Mouse (Mus musculus): ENCODE data around the gene Flvcr1. TPM values are rescaled to one million over a fixed set of nuclear protein-coding genes. Genes with fewer than 3 reads are reported as not detected.

Gene Flvcr1
- polyA plus RNA-seq, 1 experiment from 2014 or later, result 6.4 TPM

DNA sequence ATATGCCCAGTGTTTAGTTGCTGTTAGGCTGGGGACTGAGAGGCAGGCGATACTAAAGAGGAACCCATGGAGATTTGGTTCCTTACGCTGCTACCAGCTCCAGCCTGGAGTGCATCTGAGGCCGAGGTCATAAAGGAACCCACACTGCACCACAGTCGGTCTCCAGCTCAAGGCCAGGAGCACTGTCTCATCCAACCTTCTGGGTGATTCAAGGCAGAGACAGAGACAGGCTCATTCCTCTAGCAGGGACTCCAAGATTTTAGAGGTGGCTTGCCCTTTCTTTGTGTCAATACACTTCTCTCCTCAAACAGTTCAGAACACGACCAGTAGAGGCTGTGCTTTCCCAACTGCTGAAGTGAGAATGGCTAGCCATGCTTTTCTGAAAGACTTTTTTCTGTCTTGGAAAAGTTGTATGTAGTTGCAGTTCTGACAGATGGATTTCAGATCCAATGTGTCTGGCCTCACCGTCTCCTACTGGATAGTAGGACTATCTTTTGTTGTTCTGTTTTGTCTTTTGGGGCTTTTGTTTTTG is 29.5 kb downstream of the Flvcr1 start:
- Histone ChIP-seq H3K36me3 (no peaks in the 10 kb centered on the region), H3K27me3 (ENCODE audit: insufficient read depth, poor library complexity, severe bottlenecking) (no peaks in the 10 kb centered on the region; the same call in 1 of the 2 replicates), H3K4me3 (no peak overlapping the region), H3K27ac (no peak overlapping the region), H3K9me3 (peaks cover 6% of the 10 kb centered on the region; the same call in 1 of the 2 replicates), H3K4me1 (replicated peaks) (no peaks in the 10 kb centered on the region)
- 76% methylated on average over 6 of the region's 6 CpGs for WGBS
- DNase-seq (ENCODE audit: low spot score), result no peak

DNA sequence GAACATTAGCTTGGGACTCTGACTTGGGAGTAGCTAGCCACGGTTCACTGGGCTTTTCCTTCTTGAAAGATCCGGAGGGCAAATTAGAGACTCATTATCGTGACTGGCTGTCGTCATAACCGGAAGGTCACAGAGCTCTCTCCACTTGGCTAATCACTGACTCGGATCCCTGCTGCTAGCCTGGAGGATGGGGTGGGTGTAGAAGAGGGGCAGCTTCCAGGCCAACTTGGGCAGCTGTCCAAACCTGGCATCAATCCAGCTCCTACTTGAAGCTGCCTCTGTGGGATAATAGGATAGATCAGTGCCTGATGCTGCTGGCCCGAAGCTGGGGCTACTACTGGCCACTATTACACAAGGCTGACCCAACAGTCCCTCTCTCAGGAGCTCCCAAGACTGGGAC is 30.4 kb downstream of the Flvcr1 start:
- peaks cover 6% of the 10 kb centered on the region; the same call in 1 of the 2 replicates for H3K9me3 ChIP-seq
- 79% methylated on average over 7 of the region's 7 CpGs for WGBS
- no peak for DNase-seq (ENCODE audit: low spot score)
- H3K4me3 ChIP-seq, result no peak overlapping the region
- no peaks in the 10 kb centered on the region for H3K36me3 ChIP-seq
- H3K4me1 ChIP-seq (replicated peaks), result no peaks in the 10 kb centered on the region
- H3K27ac ChIP-seq, result no peak overlapping the region
- H3K27me3 ChIP-seq (ENCODE audit: insufficient read depth, poor library complexity, severe bottlenecking), result no peaks in the 10 kb centered on the region; the same call in 1 of the 2 replicates

DNA sequence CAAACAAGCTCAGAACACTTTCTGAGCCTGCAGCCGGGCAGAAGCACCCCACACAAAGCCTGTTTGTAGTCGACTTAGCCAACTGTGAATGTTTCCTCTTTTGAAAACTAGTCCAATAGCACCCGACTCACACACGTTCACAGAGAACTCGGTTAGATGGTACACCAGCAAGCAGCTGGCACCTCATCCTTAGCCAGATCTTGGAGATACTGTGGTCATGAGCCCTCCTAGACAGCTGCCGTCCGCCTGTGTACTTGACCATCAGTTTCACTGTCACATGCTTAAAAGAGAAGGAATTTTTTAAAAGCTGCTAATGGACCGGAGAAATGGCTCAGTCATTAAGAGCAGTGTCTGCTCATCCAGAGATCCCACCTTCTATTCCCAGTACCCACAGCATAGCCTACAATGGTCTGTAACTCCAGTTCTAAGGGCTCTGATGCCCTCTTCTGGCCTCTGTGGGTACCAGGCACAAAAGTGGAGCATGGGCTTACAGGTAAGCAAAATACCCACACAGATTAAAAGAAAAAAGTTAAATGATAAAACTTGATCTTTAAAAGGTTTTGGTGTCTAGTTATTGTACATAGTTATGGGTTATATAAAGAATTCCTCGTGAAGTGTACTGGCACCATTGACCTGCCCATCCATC is 36.4 kb downstream of the Flvcr1 start:
- H3K36me3 ChIP-seq, result no peaks in the 10 kb centered on the region
- H3K9me3 ChIP-seq, result no peaks in the 10 kb centered on the region
- H3K27me3 ChIP-seq (ENCODE audit: insufficient read depth, poor library complexity, severe bottlenecking), result no peaks in the 10 kb centered on the region; the same call in 1 of the 2 replicates
- H3K4me1 ChIP-seq (replicated peaks), result no peaks in the 10 kb centered on the region
- H3K27ac ChIP-seq, result no peak overlapping the region
- no peak for DNase-seq (ENCODE audit: low spot score)
- H3K4me3 ChIP-seq, result no peak overlapping the region
- WGBS, result 84% methylated on average over 9 of the region's 9 CpGs

DNA sequence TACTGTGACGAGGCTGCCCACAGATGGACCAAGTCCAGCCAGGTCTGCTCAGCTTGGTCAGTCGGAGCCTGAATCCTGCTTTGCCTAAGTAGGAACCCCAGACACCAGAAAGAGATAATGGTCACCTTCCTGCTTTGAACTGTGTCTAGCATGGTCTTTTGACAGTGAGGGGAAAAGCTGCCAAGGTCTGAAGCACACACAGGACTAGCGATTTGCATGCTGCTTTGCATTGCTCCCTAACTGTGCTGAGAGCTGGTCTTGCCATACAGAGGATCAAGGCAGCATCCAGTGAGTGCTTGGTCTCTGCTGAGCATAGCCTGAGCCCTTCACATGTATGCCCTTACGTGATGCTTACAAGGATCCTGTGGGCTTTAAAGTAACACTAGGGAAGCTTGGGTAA is 44.5 kb downstream of the Flvcr1 start:
- peaks cover 3% of the 10 kb centered on the region; the same call in 1 of the 2 replicates for H3K27me3 ChIP-seq (ENCODE audit: insufficient read depth, poor library complexity, severe bottlenecking)
- H3K4me3 ChIP-seq, result no peak overlapping the region
- H3K36me3 ChIP-seq, result no peaks in the 10 kb centered on the region
- no peaks in the 10 kb centered on the region for H3K9me3 ChIP-seq
- H3K27ac ChIP-seq, result no peak overlapping the region
- WGBS, result 82% methylated on average over 4 of the region's 4 CpGs
- no peak for DNase-seq (ENCODE audit: low spot score)
- peaks cover 43% of the 10 kb centered on the region for H3K4me1 ChIP-seq (replicated peaks)

DNA sequence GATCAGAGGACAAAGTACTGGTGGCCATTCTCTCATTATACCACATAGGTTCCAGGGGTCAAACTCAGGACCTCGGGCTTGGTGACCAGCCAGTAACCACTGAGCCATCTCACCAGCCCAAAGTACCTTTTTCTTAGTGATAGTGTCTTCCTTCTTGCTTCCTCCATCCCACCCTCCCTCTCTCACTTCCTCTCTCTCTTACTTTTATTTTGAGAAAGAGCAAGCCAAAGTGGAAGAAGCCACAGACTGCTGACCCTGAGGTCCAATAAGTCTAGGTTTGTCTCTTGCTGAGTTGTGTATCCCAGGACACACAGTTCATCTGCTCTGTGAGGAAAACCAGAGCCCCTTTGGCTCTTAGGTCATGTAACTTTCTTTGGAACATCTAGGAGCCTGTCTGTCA is 45.5 kb downstream of the Flvcr1 start:
- DNase-seq (ENCODE audit: low spot score), result no peak
- H3K36me3 ChIP-seq, result peaks cover 2% of the 10 kb centered on the region
- H3K27me3 ChIP-seq (ENCODE audit: insufficient read depth, poor library complexity, severe bottlenecking), result peaks cover 3% of the 10 kb centered on the region; the same call in 1 of the 2 replicates
- no peak overlapping the region for H3K4me3 ChIP-seq
- WGBS, result 92% methylated on average over 1 of the region's 1 CpGs
- H3K9me3 ChIP-seq, result no peaks in the 10 kb centered on the region
- no peak overlapping the region for H3K27ac ChIP-seq
- peaks cover 47% of the 10 kb centered on the region for H3K4me1 ChIP-seq (replicated peaks)

DNA sequence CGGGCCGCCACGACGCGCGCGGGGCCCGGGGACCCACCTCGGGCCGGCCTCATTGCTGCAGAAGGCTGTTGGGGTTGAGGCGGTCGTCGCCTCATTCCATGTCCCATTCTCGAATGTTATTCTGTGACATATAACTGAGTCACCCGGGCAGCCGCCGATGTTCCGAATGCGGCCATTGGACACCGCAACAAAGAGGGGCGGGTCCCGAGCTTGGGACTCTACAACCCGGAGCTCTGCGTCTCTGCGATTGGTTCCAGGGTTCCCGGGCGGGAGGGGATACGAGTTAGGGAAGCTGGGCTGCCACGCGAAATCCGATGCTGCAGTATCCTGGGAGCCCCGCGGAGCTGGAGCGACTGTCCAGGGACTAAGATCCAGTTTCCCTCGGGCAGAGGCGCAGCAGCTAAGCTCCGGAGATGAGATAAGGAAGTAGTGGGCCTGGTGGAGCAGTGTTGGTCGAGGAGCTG is 46.8 kb downstream of the Flvcr1 start, which contains the start of gene Vash2:
Vash2 (minus strand) TSS at position 197 of the 464 bp plus-strand sequence.
- H3K27ac ChIP-seq, result peak within 1 kb of the TSS; percentile 94
- peaks cover 15% of the 10 kb centered on the region for H3K36me3 ChIP-seq
- under 1% methylated on average over 38 of the region's 38 CpGs for WGBS
- peaks cover 3% of the 10 kb centered on the region; the same call in 1 of the 2 replicates for H3K27me3 ChIP-seq (ENCODE audit: insufficient read depth, poor library complexity, severe bottlenecking)
- H3K9me3 ChIP-seq, result no peaks in the 10 kb centered on the region
- peak within 1 kb of the TSS; percentile 74 for H3K4me3 ChIP-seq
- DNase-seq (ENCODE audit: low spot score), result peak; percentile 94
- H3K4me1 ChIP-seq (replicated peaks), result peaks cover 51% of the 10 kb centered on the region

DNA sequence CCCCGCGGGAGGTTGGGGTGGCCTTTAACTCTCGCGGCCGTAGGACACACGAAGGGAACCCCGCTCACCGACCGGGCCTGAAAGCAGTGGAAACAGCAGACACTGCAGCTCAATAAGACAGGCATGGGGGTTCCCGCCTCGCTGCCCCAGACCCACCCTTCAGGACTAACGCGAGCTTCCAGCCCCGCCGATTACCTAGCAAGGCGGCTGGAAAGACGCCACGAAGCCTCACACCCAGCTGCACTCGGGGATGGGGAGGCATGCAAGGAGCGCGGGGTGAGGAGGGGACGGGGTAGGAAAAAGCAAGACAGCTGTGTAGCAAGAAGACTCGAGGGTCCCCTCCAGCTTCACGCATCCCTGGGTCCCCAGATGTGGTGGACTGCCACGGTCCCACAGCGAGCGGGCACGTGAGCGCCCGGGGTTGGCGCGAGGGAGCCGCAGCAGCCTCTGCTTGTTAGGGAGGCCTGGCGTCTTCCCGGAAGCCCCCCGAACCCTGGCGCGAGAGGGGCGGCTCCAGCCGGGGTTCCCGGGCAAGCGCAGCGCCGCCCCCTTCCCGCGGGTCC is 47.4 kb downstream of the Flvcr1 start:
- H3K4me1 ChIP-seq (replicated peaks), result peaks cover 51% of the 10 kb centered on the region
- peak; percentile 79 for DNase-seq (ENCODE audit: low spot score)

DNA sequence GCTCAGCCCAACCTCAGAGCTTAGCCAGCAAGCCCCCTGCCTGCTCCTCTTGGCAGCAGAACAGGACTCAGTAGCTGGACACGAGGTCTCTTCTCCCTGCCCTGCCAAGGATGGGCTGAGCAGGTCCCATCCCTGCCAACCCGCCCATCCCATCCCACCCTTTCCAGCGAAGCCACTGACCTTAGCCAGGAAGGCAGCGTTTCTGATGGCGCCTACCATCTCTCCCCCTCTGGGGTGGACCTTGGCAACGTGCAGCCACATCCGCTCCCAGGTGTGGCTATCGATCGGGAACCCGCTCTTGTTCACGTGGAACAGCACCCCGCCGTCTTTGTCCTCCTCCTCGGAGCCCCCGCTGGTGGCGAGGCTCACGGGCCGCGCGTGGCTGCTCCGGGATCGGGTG is 48.0 kb downstream of the Flvcr1 start:
- H3K9me3 ChIP-seq, result no peaks in the 10 kb centered on the region
- DNase-seq (ENCODE audit: low spot score), result peak; percentile 49
- under 1% methylated on average over 22 of the region's 22 CpGs for WGBS

More for the DNA sequence above, 47.4 kb downstream of the Flvcr1 start:
- Histone ChIP-seq H3K27ac (peak overlapping the region; percentile 94), H3K36me3 (peaks cover 21% of the 10 kb centered on the region), H3K9me3 (no peaks in the 10 kb centered on the region), H3K27me3 (ENCODE audit: insufficient read depth, poor library complexity, severe bottlenecking) (peaks cover 3% of the 10 kb centered on the region; the same call in 1 of the 2 replicates), H3K4me3 (peak overlapping the region; percentile 74)
- under 1% methylated on average over 46 of the region's 46 CpGs for WGBS

DNA sequence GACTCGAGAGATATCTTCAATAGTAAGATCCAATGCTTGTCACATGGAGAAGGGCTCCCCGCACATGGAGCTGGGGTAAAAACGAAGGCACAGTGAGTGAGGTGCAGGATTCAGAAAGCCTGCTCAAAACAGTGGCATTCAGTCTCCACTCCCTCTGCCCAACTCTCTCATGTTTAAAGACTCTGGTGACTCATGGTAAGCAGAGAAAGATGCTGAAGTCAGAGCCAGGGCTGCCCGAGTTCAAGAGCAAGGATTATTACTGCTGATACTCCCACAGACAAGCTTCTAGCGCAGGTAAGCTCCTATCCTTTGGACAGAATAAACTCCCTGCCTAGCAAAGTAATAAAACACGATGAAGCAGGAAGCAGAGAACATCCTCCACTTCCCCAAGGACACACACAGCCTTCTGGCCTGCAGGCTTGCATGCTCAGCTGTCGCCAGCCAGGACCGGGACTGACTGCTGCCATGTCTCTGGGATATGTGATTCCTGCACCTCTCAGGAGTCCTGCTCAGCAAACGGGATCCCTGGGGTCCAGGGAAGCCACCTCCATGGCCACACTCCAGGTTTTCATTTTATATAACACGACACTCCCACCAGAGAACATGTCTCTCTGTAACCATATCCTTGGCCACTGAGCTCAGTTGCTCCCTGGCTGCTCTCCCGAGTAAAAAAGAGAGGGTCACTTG is 48.9 kb downstream of the Flvcr1 start:
- Histone ChIP-seq H3K4me3 (peak overlapping the region; percentile 74), H3K4me1 (replicated peaks) (peaks cover 51% of the 10 kb centered on the region), H3K27ac (peak overlapping the region; percentile 50; the same call in 1 of the 2 replicates), H3K9me3 (no peaks in the 10 kb centered on the region), H3K36me3 (peaks cover 36% of the 10 kb centered on the region), H3K27me3 (ENCODE audit: insufficient read depth, poor library complexity, severe bottlenecking) (peaks cover 3% of the 10 kb centered on the region; the same call in 1 of the 2 replicates)
- 62% methylated on average over 11 of the region's 11 CpGs for WGBS
- DNase-seq (ENCODE audit: low spot score), result no peak

More for the DNA sequence above, 48.0 kb downstream of the Flvcr1 start:
- H3K27me3 ChIP-seq (ENCODE audit: insufficient read depth, poor library complexity, severe bottlenecking), result peaks cover 3% of the 10 kb centered on the region; the same call in 1 of the 2 replicates
- peaks cover 27% of the 10 kb centered on the region for H3K36me3 ChIP-seq
- peak overlapping the region; percentile 94 for H3K27ac ChIP-seq
- peaks cover 51% of the 10 kb centered on the region for H3K4me1 ChIP-seq (replicated peaks)
- peak overlapping the region; percentile 74 for H3K4me3 ChIP-seq

DNA sequence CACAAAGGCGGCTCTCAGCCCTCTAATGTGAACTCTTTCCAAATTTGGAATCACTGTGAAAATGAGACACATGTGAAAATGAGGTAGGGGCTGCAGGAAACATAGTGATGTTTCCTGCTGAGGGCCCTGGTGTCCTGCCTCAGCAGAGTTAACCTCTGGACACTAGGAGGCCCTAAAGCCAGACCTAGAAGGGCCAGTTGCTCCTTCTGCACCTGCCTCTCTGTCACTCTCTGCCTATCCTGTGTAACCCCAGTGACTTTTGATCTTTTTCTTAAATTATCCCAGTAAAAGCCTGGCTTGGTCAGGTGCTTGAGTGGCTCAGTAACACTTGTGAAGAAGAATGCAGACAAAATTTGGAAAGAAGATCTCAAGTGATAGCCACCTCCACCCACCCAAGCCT is 51.1 kb downstream of the Flvcr1 start:
- H3K36me3 ChIP-seq, result peaks cover 57% of the 10 kb centered on the region
- peaks cover 42% of the 10 kb centered on the region for H3K4me1 ChIP-seq (replicated peaks)
- H3K27me3 ChIP-seq (ENCODE audit: insufficient read depth, poor library complexity, severe bottlenecking), result no peaks in the 10 kb centered on the region
- no peak overlapping the region for H3K4me3 ChIP-seq
- H3K27ac ChIP-seq, result no peak overlapping the region
- WGBS, result 82% methylated on average over 1 of the region's 1 CpGs
- no peaks in the 10 kb centered on the region for H3K9me3 ChIP-seq
- no peak for DNase-seq (ENCODE audit: low spot score)

DNA sequence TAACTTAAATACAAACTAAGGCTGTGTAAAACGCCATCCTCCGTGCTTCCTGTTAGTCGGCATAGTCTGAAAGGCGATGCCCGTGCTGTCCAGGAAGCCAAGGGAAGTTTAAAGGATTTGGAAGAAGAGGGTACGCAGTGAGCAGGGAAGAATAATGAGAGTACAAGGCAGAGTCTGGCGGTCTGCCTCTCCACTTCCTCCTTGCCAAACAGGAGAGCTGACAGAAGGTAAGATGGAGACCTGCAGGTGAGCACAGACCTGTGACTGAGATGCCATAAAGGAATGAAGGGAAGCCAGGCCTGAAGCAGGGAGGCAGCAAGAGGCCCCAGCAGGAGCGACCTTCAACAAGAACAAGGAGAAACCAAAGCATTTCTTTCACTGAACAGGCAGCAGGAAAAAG is 51.8 kb downstream of the Flvcr1 start:
- H3K4me1 ChIP-seq (replicated peaks), result peaks cover 36% of the 10 kb centered on the region
- no peak overlapping the region for H3K27ac ChIP-seq
- DNase-seq (ENCODE audit: low spot score), result no peak
- peaks cover 64% of the 10 kb centered on the region for H3K36me3 ChIP-seq
- no peaks in the 10 kb centered on the region for H3K9me3 ChIP-seq
- H3K4me3 ChIP-seq, result no peak overlapping the region
- no peaks in the 10 kb centered on the region for H3K27me3 ChIP-seq (ENCODE audit: insufficient read depth, poor library complexity, severe bottlenecking)
- WGBS, result 90% methylated on average over 8 of the region's 8 CpGs

DNA sequence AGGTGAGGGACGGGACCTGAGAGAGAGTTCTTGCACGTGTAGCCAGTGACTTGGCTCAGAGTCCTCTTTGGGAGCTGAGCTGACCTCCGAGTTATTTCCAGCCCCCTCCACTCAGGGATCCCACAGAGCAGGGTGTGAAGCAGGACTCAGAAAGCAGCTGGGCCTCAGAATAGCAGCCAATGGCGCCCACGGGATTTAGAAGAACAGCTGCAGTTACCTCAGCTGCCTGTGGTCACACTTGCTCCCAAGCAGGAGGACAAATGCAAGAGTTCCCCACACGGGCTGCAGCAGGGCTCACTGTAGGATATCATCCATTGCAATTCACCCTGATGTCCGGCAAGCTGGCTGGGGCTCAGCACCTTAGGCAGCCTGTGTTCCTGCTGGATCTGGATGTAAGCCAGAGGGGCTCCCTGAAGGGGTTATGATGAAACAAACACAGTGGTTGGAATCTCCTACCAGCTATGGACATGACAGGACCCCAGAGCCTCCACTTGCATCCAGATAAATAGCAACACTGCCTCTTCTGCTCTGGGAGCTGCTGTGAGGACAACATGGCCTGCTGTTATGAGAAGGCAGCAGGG is 53.3 kb downstream of the Flvcr1 start:
- Histone ChIP-seq H3K27ac (no peak overlapping the region), H3K36me3 (peaks cover 77% of the 10 kb centered on the region), H3K27me3 (ENCODE audit: insufficient read depth, poor library complexity, severe bottlenecking) (no peaks in the 10 kb centered on the region), H3K4me1 (replicated peaks) (peaks cover 27% of the 10 kb centered on the region), H3K4me3 (no peak overlapping the region), H3K9me3 (no peaks in the 10 kb centered on the region)
- no peak for DNase-seq (ENCODE audit: low spot score)
- whole genome bisulfite sequencing, result 74% methylated on average over 7 of the region's 7 CpGs
